Mouse (Mus musculus) hindbrain, embryonic 16.5 days (tissue): Measurements from ENCODE around the gene Tmtc4. TPM values are rescaled to one million over a fixed set of nuclear protein-coding genes. Genes with fewer than 3 reads are reported as not detected.

Experiments used
- ATAC-seq: fragments of 200-750 bp; cut with Nextera tagmentation; 2 replicates; pipeline ENCODE4 v1.8.0; 2017; ENCODE audit warnings: moderate TSS enrichment, moderate library complexity
- H3K27ac ChIP-seq: fragments of 300-500 bp; sonication (generic); 2 replicates; pipeline ENCODE4 v1.5.1; 2014; ENCODE audit warnings: low read depth, mild to moderate bottlenecking, control low read depth, low read length, moderate library complexity
- H3K27me3 ChIP-seq: fragments of 300-500 bp; sonication (generic); replicated peaks from 2 replicates; pipeline ENCODE4 v1.6.1; 2014; ENCODE audit warnings: low read length; ENCODE audit not compliant: control insufficient read depth, insufficient read depth
- H3K36me3 ChIP-seq: fragments of 300-500 bp; sonication (generic); 2 replicates; pipeline ENCODE4 v1.6.1; 2014; ENCODE audit warnings: mild to moderate bottlenecking, low read length, moderate library complexity, mixed read lengths; ENCODE audit not compliant: control insufficient read depth, insufficient read depth
- H3K4me1 ChIP-seq: fragments of 300-500 bp; sonication (generic); 2 replicates; pipeline ENCODE4 v1.6.1; 2014; ENCODE audit warnings: low read depth, low read length; ENCODE audit not compliant: control insufficient read depth, insufficient read depth
- H3K4me2 ChIP-seq: fragments of 300-500 bp; sonication (generic); 2 replicates; pipeline ENCODE4 v1.6.1; 2014; ENCODE audit warnings: mild to moderate bottlenecking, low read length, control low read depth, moderate library complexity
- H3K4me3 ChIP-seq: fragments of 300-500 bp; sonication (generic); 2 replicates; pipeline ENCODE4 v1.5.1; 2014; ENCODE audit warnings: mild to moderate bottlenecking, low read length, control low read depth, moderate library complexity
- H3K9ac ChIP-seq: fragments of 300-500 bp; sonication (generic); 2 replicates; pipeline ENCODE4 v1.6.1; 2014; ENCODE audit warnings: low read depth, mild to moderate bottlenecking, control low read depth, low read length, moderate library complexity
- H3K9me3 ChIP-seq: fragments of 300-500 bp; sonication (generic); 2 replicates; pipeline ENCODE4 v1.6.1; 2014; ENCODE audit warnings: mild to moderate bottlenecking, low read length, moderate library complexity; ENCODE audit not compliant: control insufficient read depth
- WGBS: fragments of 180-500 bp; shearing (Covaris S2); extraction: QIAGEN DNeasy Blood & Tissue Kit; methylation state at CpG from one replicate; pipeline ENCODE4 v1.1.7; 2014; 5-methylcytosine and 5-hydroxymethylcytosine counted together
- polyA plus RNA-seq: library from polyadenylated mRNA; unstranded; fragments of >200 nt; fragmentation: Nextera tagmentation; extraction: Ambion mirVana; gene quantifications from 2 replicates; pipeline ENCODE4 v1.2.1, GENCODE M21; 2015

Gene Tmtc4
- polyA plus RNA-seq, 1 experiment from 2014 or later = 47.1 TPM

- ATAC-seq = no peak
These were observed 17.6 kb upstream of the Tmtc4 start for GRCm38 (mm10) chr14:123001391-123001790.

DNA sequence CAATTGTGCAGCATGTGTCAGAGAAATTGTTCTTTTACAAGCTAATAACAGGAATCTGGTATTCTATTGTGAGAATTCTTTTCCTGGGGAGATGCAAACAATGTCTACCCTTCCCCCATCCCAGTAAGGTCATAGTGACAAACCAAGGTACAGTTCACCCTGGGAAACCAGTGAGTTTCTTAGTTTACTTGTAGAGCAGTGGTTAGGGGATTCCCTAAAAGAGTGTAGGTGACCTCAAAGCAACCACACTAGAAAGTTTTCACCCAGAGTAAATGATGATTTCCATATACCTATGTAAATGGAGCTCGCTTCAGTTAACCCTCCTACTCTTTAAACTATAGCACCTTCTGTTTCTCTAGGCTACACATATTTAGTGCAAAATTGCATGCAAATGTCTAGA lies 13.6 kb upstream of the Tmtc4 start:
- no peaks in the 10 kb centered on the region for H3K9me3 ChIP-seq
- no peaks in the 10 kb centered on the region for H3K4me1 ChIP-seq
- no peak overlapping the region for H3K4me2 ChIP-seq
- no peak overlapping the region for H3K9ac ChIP-seq
- no peaks in the 10 kb centered on the region for H3K36me3 ChIP-seq
- no peak for ATAC-seq
- H3K4me3 ChIP-seq = no peak overlapping the region
- no peaks in the 10 kb centered on the region for H3K27me3 ChIP-seq
- H3K27ac ChIP-seq = no peak overlapping the region
- 89% methylated on average over 1 of the region's 1 CpGs for WGBS

More at GRCm38 (mm10) chr14:123001391-123001790, 17.6 kb upstream of the Tmtc4 start:
- Histone ChIP-seq H3K4me2 (no peak overlapping the region), H3K4me3 (no peak overlapping the region), H3K9ac (no peak overlapping the region), H3K4me1 (no peaks in the 10 kb centered on the region), H3K27ac (no peak overlapping the region), H3K9me3 (no peaks in the 10 kb centered on the region), H3K36me3 (no peaks in the 10 kb centered on the region), H3K27me3 (no peaks in the 10 kb centered on the region)
- WGBS = 28% methylated on average over 3 of the region's 3 CpGs

DNA sequence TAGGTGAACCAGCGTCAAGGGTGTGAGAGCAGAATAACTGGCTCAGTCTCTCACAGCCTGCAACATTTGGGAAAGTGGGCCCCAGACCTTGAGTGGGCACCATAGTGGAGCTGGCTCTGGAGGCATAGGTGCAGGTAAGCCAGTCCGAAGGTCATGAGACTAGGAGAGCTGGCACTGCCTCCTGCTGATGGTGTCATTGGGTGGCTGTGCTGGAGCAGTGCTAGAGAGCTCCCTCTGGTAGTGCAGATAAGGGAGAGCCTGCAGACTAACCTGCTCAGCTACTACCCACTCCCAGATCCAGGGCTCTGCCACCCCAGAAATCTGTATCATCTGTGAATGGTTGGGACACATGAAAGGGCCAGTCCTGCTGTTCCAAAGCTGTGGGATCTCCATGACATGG lies 10.1 kb upstream of the Tmtc4 start:
- Histone ChIP-seq H3K4me3 (no peak overlapping the region), H3K4me2 (no peak overlapping the region), H3K36me3 (no peaks in the 10 kb centered on the region), H3K27ac (no peak overlapping the region), H3K27me3 (no peaks in the 10 kb centered on the region), H3K9ac (no peak overlapping the region), H3K9me3 (no peaks in the 10 kb centered on the region), H3K4me1 (no peaks in the 10 kb centered on the region)
- no peak for ATAC-seq
- 92% methylated on average over 2 of the region's 2 CpGs for WGBS

DNA sequence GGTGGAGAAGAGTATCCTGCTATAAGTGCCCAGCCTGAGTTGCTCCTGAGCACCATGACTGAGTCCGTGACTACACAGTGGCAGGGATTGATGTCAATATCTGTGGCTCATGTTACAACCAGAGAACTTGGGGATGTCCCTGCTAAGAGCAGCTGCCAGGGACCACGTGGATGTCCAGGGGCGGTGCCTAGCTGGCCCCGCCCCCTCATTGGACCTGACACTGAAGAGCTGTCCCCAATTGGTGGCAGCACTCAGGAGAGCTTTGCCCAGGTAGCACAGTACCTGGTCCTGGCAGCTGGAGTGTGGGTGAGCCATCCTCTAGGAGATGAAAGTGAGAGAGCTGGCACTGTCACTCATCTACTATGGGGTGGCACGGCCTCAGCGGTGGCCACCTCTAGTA lies 9.1 kb upstream of the Tmtc4 start:
- Histone ChIP-seq H3K9me3 (no peaks in the 10 kb centered on the region), H3K4me2 (no peak overlapping the region), H3K9ac (no peak overlapping the region), H3K4me3 (no peak overlapping the region), H3K27ac (no peak overlapping the region), H3K27me3 (no peaks in the 10 kb centered on the region), H3K4me1 (no peaks in the 10 kb centered on the region), H3K36me3 (no peaks in the 10 kb centered on the region)
- ATAC-seq = no peak
- 62% methylated on average over 6 of the region's 6 CpGs for WGBS

GRCm38 (mm10) chr14:122990521-122991052 lies 6.8 kb upstream of the Tmtc4 start:
- H3K4me2 ChIP-seq = no peak overlapping the region
- WGBS = 81% methylated on average over 4 of the region's 4 CpGs
- no peak overlapping the region for H3K9ac ChIP-seq
- no peaks in the 10 kb centered on the region for H3K9me3 ChIP-seq
- no peaks in the 10 kb centered on the region for H3K27me3 ChIP-seq
- H3K4me3 ChIP-seq = no peak overlapping the region
- no peaks in the 10 kb centered on the region for H3K36me3 ChIP-seq
- no peaks in the 10 kb centered on the region for H3K4me1 ChIP-seq
- H3K27ac ChIP-seq = no peak overlapping the region
- no peak for ATAC-seq

GRCm38 (mm10) chr14:122986404-122986803 lies 2.6 kb upstream of the Tmtc4 start:
- 87% methylated on average over 2 of the region's 2 CpGs for WGBS
- H3K4me1 ChIP-seq = peaks cover 6% of the 10 kb centered on the region

GRCm38 (mm10) chr14:122982571-122983225 lies 1.1 kb downstream of the Tmtc4 start:
- Histone ChIP-seq H3K27me3 (no peaks in the 10 kb centered on the region), H3K27ac (peak overlapping the region; percentile 95), H3K4me1 (peaks cover 8% of the 10 kb centered on the region), H3K36me3 (no peaks in the 10 kb centered on the region), H3K9me3 (no peaks in the 10 kb centered on the region), H3K4me3 (peak overlapping the region; percentile 78), H3K9ac (peak overlapping the region; percentile 87), H3K4me2 (peak overlapping the region; percentile 83)
- peak; percentile 73 for ATAC-seq
- 0% methylated on average over 56 of the region's 63 CpGs for WGBS

More at GRCm38 (mm10) chr14:122986404-122986803, 2.6 kb upstream of the Tmtc4 start:
- Histone ChIP-seq H3K27me3 (no peaks in the 10 kb centered on the region), H3K9ac (no peak overlapping the region), H3K4me2 (no peak overlapping the region), H3K27ac (no peak overlapping the region), H3K36me3 (no peaks in the 10 kb centered on the region), H3K4me3 (no peak overlapping the region), H3K9me3 (no peaks in the 10 kb centered on the region)
- ATAC-seq = no peak

GRCm38 (mm10) chr14:122981831-122982485 lies 1.9 kb downstream of the Tmtc4 start:
- H3K4me3 ChIP-seq = peak overlapping the region; percentile 78
- H3K27ac ChIP-seq = peak overlapping the region; percentile 95
- H3K36me3 ChIP-seq = no peaks in the 10 kb centered on the region
- H3K27me3 ChIP-seq = no peaks in the 10 kb centered on the region
- ATAC-seq = peak; percentile 0; the same call in 1 of the 2 replicates
- H3K4me2 ChIP-seq = peak overlapping the region; percentile 83
- peaks cover 9% of the 10 kb centered on the region for H3K4me1 ChIP-seq
- H3K9ac ChIP-seq = peak overlapping the region; percentile 87
- H3K9me3 ChIP-seq = no peaks in the 10 kb centered on the region
- WGBS = 19% methylated on average over 8 of the region's 8 CpGs

DNA sequence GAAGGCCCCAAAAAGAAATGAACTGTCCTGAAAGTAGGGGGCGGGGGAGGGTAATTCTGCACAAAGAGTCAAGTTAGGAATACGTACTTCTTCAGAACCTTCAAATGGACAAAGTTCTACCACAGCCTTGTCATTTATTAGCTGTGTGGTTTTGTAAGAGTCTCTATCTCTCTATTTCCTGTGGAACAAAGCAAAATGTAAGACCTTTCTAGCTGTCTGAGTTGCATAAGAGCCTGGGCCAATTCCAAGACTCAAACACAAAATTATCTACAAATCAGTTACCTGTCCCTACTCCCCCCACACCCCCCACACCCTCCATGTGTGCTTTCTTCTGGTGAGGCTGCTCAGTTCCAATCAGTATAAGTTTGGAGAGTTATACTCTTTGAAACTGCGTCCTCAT lies 5.0 kb downstream of the Tmtc4 start:
- no peak overlapping the region for H3K4me2 ChIP-seq
- no peak overlapping the region for H3K4me3 ChIP-seq
- no peaks in the 10 kb centered on the region for H3K27me3 ChIP-seq
- H3K4me1 ChIP-seq = peaks cover 13% of the 10 kb centered on the region
- H3K9ac ChIP-seq = no peak overlapping the region
- no peaks in the 10 kb centered on the region for H3K9me3 ChIP-seq
- 85% methylated on average over 3 of the region's 3 CpGs for WGBS
- H3K36me3 ChIP-seq = no peaks in the 10 kb centered on the region
- ATAC-seq = no peak
- no peak overlapping the region for H3K27ac ChIP-seq
